Mouse (Mus musculus): ENCODE results near the gene Trpc1.

Gene Trpc1

GRCm38 (mm10) chr9:95696581-95696980, 53.6 kb downstream of the Trpc1 start:
- peak; percentile 63 to 74 for DNase-seq

GRCm38 (mm10) chr9:95695023-95695422, 55.2 kb downstream of the Trpc1 start:
- no peak for DNase-seq

DNA sequence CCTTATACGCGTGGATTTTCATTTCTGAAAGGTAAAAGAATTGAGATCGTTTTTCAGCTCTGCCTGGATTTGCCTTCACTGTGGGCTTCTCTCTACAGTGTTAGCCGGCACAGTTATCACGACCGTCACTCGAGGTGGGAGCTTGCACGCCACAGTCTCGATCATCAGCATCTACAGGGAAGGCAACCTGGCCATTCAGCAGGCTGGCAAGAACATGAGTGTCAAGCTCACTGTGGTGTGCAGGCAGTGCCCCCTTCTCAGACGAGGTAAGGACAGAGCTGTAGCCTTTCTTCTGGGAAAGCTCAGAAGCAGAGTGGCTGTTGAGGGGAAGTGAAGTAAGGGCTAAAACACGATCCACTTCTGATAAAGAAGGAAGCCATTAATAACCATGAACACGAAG, 55.6 kb downstream of the Trpc1 start:
- DNase-seq: no peak

DNA sequence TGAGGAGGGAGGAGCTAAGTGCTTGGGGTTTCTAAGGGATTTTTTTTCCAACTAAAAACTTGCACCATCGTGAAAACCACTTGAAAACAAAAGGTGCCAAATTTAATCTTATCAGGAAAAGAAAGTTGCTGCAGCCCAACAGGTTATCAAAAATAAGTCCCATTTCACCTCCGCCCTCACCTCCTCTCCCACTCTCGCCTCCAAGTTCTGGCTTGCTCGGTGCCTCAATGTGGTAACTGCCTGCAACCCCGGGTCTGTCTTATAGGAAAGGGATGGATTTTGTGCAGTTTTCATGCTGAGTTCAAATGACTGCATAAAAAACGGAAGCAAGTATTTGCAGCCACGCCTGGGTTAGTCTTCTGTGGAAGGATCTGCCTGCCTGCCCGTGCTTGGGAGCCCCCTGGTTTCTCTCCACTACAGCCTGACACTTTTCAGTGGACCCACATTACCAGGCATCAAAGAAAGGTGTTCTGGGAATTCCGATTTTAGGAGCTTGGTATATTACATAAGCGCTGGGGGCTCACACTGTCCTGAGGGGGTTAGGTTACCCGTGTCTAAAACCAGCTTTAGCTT, 56.6 kb downstream of the Trpc1 start:
- peak in 1 of 2 experiments; percentile 13 for DNase-seq

- DNase-seq: peak; percentile 65 to 70
Measured at GRCm38 (mm10) chr9:95692823-95693222, 57.4 kb downstream of the Trpc1 start.

DNA sequence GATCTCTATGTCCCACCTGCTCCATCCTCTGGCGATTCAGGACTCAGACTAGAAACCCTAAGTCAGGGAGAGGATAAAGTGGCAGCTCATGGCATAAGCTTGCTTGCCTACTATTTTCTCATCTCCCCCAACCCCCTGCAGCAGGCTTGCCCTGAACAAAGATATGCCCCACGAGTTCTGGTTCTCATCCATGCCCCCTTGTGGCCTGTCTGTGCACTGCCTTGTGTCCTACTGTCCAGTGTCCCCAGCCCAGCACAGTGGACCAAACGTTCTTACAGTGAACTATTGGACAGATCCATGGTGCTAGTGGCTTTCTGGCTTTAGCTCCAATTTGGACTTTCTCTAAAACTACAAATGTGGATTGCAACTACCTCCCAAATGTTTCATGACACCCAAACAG, 62.1 kb downstream of the Trpc1 start:
- peak in 1 of 2 experiments; percentile 59 for DNase-seq

- no peak for DNase-seq
Measured at GRCm38 (mm10) chr9:95685660-95686440, 64.3 kb downstream of the Trpc1 start.

DNA sequence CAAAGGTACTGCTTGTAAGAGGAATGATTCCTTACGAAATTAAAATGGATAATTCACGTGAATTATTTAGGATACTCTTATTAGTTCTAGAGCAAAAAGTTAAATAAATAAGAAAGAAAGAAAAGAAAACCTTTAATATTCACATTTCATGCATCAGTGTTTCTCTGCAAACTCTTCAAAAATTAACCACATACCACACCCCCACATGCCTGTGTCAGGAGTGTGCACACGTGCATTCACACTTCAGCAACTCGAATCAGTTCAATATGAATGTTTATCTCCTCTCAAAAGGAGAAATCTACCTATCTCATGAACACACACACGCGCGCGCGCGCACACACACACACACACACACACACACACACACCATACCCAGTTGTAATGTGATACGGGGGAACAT, 69.5 kb downstream of the Trpc1 start:
- peak in 1 of 2 experiments; percentile 37 for DNase-seq

GRCm38 (mm10) chr9:95679966-95680365, 70.2 kb downstream of the Trpc1 start:
- no peak for DNase-seq

DNA sequence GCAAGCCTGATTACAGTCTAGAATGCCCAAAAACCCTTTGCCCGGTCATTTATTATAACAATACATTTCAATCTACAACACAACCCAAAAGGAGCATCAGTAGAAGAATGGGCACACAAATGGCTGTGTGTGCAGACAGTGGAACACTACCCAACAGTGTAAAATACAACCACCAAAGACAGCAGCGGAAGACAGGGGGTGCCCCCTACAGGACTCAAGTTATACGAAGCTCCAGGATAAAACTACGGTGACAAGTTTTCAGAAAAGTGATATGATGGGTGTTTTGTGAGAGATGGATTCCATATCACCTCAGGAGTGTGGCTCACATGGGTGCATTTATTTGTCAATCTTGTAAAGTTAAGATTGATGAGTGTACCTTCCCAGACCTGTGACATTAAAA, 74.2 kb downstream of the Trpc1 start:
- DNase-seq: no peak

GRCm38 (mm10) chr9:95675064-95675699, 75.0 kb downstream of the Trpc1 start:
- peak; percentile 86 to 87 for DNase-seq

DNA sequence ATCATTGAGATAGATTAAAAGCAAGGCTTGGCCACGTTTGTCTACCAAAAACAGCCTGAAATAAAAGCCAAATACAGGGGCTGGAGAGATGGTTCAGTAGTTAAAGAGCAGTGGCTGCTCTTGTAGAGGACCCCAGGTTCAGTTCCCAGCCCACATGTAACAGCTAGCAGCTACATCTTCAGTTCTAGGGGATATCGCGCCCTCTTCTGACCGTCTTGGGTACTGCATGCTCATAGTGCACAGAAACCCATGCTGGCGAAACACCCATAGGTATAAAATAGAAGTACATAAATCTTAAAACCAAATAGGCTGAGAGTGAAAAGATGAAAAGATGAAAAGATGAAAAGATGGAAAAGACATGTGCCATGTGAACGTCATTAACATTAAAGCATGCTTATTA, 77.4 kb downstream of the Trpc1 start:
- DNase-seq: no peak

GRCm38 (mm10) chr9:95672331-95672730, 77.8 kb downstream of the Trpc1 start:
- DNase-seq: no peak

- DNase-seq: no peak
Measured at GRCm38 (mm10) chr9:95668306-95668705, 81.9 kb downstream of the Trpc1 start.

DNA sequence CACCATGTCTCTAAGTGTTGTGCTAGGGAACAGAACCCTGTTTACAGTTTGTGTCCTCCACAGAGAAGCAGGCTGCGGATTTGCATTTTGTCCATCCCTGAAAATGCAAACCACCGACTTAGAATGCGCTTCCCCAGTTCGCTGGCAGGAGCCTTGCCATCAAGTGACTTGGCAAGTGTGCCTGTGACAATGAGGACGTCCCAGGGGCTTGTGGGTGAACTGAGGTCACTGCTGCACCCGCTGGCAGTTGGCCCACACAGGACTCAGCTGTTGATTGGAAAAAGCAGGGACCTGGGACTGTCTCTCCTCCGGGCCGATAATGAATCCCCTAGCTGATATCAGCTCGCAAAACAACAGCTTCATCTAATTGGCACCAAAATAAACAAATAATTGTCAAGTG, 82.3 kb downstream of the Trpc1 start:
- peak; percentile 29 to 60 for DNase-seq

- no peak for DNase-seq
Measured at GRCm38 (mm10) chr9:95665835-95666234, 84.3 kb downstream of the Trpc1 start.

GRCm38 (mm10) chr9:95664290-95664989, 85.7 kb downstream of the Trpc1 start:
- no peak for DNase-seq

DNA sequence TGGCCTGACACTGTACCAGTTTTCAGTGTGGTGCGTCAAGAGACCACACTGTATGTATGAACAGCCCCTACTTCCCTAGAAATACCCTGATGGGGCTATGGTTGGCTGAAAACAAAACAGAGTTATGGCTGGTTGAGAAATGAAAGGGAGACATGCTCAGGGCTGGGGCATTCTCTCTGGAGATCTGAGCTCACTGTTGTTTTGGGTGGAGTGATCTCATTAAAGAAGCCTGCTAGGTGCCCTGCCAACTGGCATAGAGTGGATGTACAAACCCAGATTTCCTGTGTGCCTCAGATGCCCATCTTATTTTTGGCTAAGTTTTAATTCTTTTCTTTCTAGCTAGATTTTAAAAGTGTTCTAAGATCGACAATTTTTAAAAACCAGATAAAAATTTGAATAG, 92.2 kb downstream of the Trpc1 start:
- DNase-seq: no peak

All from kidney, adult 8-10 months (tissue).